Mouse (Mus musculus): ENCODE measurements around the gene Frmpd4. TPM values are rescaled to one million over a fixed set of nuclear protein-coding genes. Genes with fewer than 3 reads are reported as not detected.

Gene Frmpd4
- total and polyA plus RNA-seq, 3 experiments: not detected

DNA sequence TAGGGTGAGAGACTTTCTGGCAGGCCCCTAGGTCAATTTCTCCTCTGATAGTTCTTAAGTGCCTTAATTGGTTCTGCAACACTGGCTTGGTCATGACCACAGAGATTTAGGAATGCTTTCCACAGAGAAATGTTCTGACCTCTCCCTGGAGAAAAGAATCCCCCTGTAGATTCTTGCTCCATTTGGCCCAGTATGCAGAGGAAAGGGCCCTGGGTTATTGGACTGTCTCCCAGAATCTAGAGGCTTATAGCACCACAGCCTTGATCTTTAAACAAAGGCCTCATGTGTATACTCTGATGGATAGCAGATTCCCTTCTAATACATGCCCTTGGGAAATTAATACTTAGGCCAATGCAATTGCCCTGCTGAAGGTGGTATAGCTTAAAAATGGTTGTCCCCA lies 667.5 kb downstream of the Frmpd4 start:
- Histone ChIP-seq H3K4me1 (ENCODE audit: control insufficient read depth in 1 of 2, insufficient read depth in 2 of 2) (no peaks in the 10 kb centered on the region), H3K27ac (ENCODE audit: insufficient read depth, low read depth) (no peak overlapping the region), H3K9ac (ENCODE audit: insufficient read depth, low read depth) (no peak overlapping the region), H3K4me2 (ENCODE audit: insufficient read depth, low read depth, poor library complexity, severe bottlenecking) (no peak overlapping the region), H3K36me3 (replicated peaks in 1 of 2; ENCODE audit: control insufficient read depth in 1 of 2, insufficient read depth in 1 of 2, low read length in 1 of 2) (no peaks in the 10 kb centered on the region), H3K79me2 (replicated peaks; ENCODE audit: control insufficient read depth, extremely low read depth, insufficient read depth, poor library complexity, severe bottlenecking) (no peaks in the 10 kb centered on the region), H3K4me3 (replicated peaks in 1 of 3; ENCODE audit: low read depth in 2 of 3, low read length in 2 of 3, poor library complexity in 1 of 3) (no peak overlapping the region), H3K27me3 (replicated peaks) (no peaks in the 10 kb centered on the region), H3K9me3 (replicated peaks; ENCODE audit: low read length) (no peaks in the 10 kb centered on the region)
- in situ Hi-C loops (cut with MboI; ENCODE audit: low pct_ligation_motif_present, low pct_unique_long_range_greater_than_20kb, low sequenced_read_pairs): no loop called here
- dilution Hi-C loops (cut with MboI; ENCODE audit: extremely low pct_ligation_motif_present, extremely low pct_unique_long_range_greater_than_20kb, low sequenced_read_pairs): no loop called here
- no peak for DNase-seq (ENCODE audit: extremely low read depth)
- TF ChIP-seq MYC (IDR thresholded peaks at IDR 0.05; ENCODE audit: low read depth, low read length): no peak
- no peak for TF ChIP-seq RAD21 (IDR thresholded peaks at IDR 0.05; ENCODE audit: low read depth, low read length)
- TF ChIP-seq JUN (IDR thresholded peaks at IDR 0.05; ENCODE audit: insufficient read depth, low read depth, low read length): no peak
- no peak for TF ChIP-seq ZKSCAN1 (IDR thresholded peaks at IDR 0.05; ENCODE audit: borderline replicate concordance, low read depth, low read length)
- TF ChIP-seq SIN3A (IDR thresholded peaks at IDR 0.05; ENCODE audit: low read length): no peak
- TF ChIP-seq E2F4 (IDR thresholded peaks at IDR 0.05; ENCODE audit: insufficient replicate concordance, low read depth, low read length): no peak
- no peak for TF ChIP-seq GABPA (IDR thresholded peaks at IDR 0.05; ENCODE audit: insufficient replicate concordance, low read depth, low read length)
- TF ChIP-seq CHD2 (IDR thresholded peaks at IDR 0.05; ENCODE audit: low read length): no peak

GRCm38 (mm10) chrX:167901046-167901445 lies 676.0 kb downstream of the Frmpd4 start:
- dilution Hi-C loops (cut with MboI; ENCODE audit: extremely low pct_ligation_motif_present, extremely low pct_unique_long_range_greater_than_20kb, low sequenced_read_pairs) (no loop called here), in situ Hi-C loops (cut with MboI; ENCODE audit: low pct_ligation_motif_present, low pct_unique_long_range_greater_than_20kb, low sequenced_read_pairs) (no loop called here)
- no peak overlapping the region for H3K9ac ChIP-seq (ENCODE audit: insufficient read depth, low read depth)
- H3K9me3 ChIP-seq (replicated peaks; ENCODE audit: low read length): no peaks in the 10 kb centered on the region
- no peak for TF ChIP-seq POLR2A (IDR thresholded peaks at IDR 0.05; ENCODE audit: low read depth, low read length)
- no peak for TF ChIP-seq JUND (conservative IDR thresholded peaks at IDR 0.05; ENCODE audit: low read depth, low read length)
- no peak for TF ChIP-seq RAD21 (IDR thresholded peaks at IDR 0.05; ENCODE audit: low read depth, low read length)
- TF ChIP-seq USF2 (conservative IDR thresholded peaks at IDR 0.05; ENCODE audit: low read depth, low read length): no peak
- no peak for TF ChIP-seq MAX (IDR thresholded peaks at IDR 0.05; ENCODE audit: low read length)
- no peak for TF ChIP-seq E2F4 (IDR thresholded peaks at IDR 0.05; ENCODE audit: insufficient replicate concordance, low read depth, low read length)
- no peak for TF ChIP-seq KAT2A (IDR thresholded peaks at IDR 0.05; ENCODE audit: insufficient replicate concordance, low read length)
- TF ChIP-seq ZMIZ1 (IDR thresholded peaks at IDR 0.05; ENCODE audit: low read depth, low read length): no peak
- no peak for TF ChIP-seq ZKSCAN1 (IDR thresholded peaks at IDR 0.05; ENCODE audit: borderline replicate concordance, low read depth, low read length)
- TF ChIP-seq TBP (conservative IDR thresholded peaks at IDR 0.05; ENCODE audit: low read depth, low read length): no peak
- no peak for TF ChIP-seq HCFC1 (IDR thresholded peaks at IDR 0.05; ENCODE audit: low read depth, low read length)
- no peak for TF ChIP-seq NRF1 (IDR thresholded peaks at IDR 0.05; ENCODE audit: low read depth, low read length)
- no peak for TF ChIP-seq USF1 (IDR thresholded peaks at IDR 0.05; ENCODE audit: low read depth, low read length)
- no peak for TF ChIP-seq CHD1 (IDR thresholded peaks at IDR 0.05; ENCODE audit: low read depth, low read length)
- H3K36me3 ChIP-seq (replicated peaks in 1 of 2; ENCODE audit: control insufficient read depth in 1 of 2, insufficient read depth in 1 of 2, low read length in 1 of 2): no peaks in the 10 kb centered on the region
- no peak overlapping the region for H3K4me3 ChIP-seq (replicated peaks in 1 of 3; ENCODE audit: low read depth in 2 of 3, low read length in 2 of 3, poor library complexity in 1 of 3)
- no peaks in the 10 kb centered on the region for H3K27me3 ChIP-seq (replicated peaks)
- H3K79me2 ChIP-seq (replicated peaks; ENCODE audit: control insufficient read depth, extremely low read depth, insufficient read depth, poor library complexity, severe bottlenecking): no peaks in the 10 kb centered on the region
- no peak overlapping the region for H3K4me2 ChIP-seq (ENCODE audit: insufficient read depth, low read depth, poor library complexity, severe bottlenecking)
- H3K27ac ChIP-seq (ENCODE audit: insufficient read depth, low read depth): no peak overlapping the region
- no peaks in the 10 kb centered on the region for H3K4me1 ChIP-seq (ENCODE audit: control insufficient read depth in 1 of 2, insufficient read depth in 2 of 2)
- no peak for DNase-seq (ENCODE audit: extremely low read depth)
